Mouse (Mus musculus) G1E (cell line): Measurements from ENCODE around the gene Aox4.

Source experiments
- CTCF ChIP-seq: IDR thresholded peaks from 2 replicates; pipeline ENCODE4 v1.5.1; 2012; ENCODE audit warnings: low read depth, low read length, inconsistent platforms, mixed read lengths
- GATA2 ChIP-seq: IDR thresholded peaks from 2 replicates; pipeline ENCODE4 v1.6.1; 2012; ENCODE audit warnings: low read depth, low read length, inconsistent platforms, borderline replicate concordance

DNA sequence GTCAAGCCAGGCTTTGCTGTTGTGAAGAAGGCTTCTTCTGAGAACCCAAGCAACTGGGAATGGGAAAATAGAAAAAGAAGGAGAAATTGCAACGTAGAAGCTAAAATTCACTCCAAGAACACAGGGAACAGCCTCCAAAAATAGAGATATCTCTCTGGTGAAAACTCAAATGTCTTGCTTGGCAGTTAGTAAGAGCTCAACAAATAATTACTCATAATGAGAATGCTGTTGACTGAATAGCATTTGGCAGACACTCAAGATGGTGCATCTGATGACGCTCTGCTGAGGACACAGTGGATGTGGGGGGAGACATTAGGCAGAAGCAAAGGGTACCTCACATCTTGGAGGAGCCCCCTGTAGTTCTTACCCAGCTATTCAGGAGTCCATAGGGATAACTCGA lies 77.9 kb downstream of the Aox4 start:
- 0 out of 2 replicates have a peak, but pooled peaks have one; percentile 6 for TF ChIP-seq CTCF
- no peak for TF ChIP-seq GATA2
